Mouse (Mus musculus): ENCODE results near the gene Tnfrsf8. TPM values are rescaled to one million over a fixed set of nuclear protein-coding genes. Genes with fewer than 3 reads are reported as not detected.

Tnfrsf8 gene
- polyA plus RNA-seq, 1 experiment, result 1.5 TPM

DNA sequence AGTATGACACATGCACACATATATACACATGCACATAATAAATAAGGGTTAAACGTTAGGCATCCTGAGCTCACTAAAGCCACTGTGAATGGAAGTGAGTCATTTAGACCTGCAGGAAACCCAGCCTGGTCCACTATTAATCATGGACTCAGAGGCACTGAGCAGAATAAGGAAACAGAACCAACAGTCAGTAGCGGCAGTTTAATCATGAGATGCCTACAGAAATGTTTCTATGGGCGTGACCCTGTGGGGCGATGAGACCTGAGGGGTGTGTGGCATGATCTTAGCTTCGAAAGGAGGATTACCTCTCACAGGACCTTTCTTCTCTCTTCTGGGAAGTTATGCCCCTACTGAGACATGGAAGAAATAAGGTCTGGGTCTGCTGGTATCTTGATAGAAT, 7.2 kb upstream of the Tnfrsf8 start:
- Histone ChIP-seq H3K36me3 (ENCODE audit: control insufficient read depth, insufficient read depth, low read length) (no peaks in the 10 kb centered on the region), H3K27me3 (ENCODE audit: control insufficient read depth, insufficient read depth, low read length) (no peaks in the 10 kb centered on the region), H3K4me3 (ENCODE audit: control insufficient read depth, low read depth, low read length) (no peak overlapping the region), H3K4me1 (ENCODE audit: control insufficient read depth, insufficient read depth, low read length) (no peaks in the 10 kb centered on the region), H3K27ac (ENCODE audit: control insufficient read depth, insufficient read depth, low read depth, low read length) (no peak overlapping the region)
- no peak for TF ChIP-seq CTCF (IDR thresholded peaks at IDR 0.05; ENCODE audit: control insufficient read depth, insufficient read depth, insufficient replicate concordance, low read depth, low read length)
- TF ChIP-seq POLR2A (IDR thresholded peaks at IDR 0.05; ENCODE audit: control insufficient read depth, low read depth, low read length), result no peak

- Histone ChIP-seq H3K36me3 (ENCODE audit: control insufficient read depth, insufficient read depth, low read length) (no peaks in the 10 kb centered on the region), H3K27ac (ENCODE audit: control insufficient read depth, insufficient read depth, low read depth, low read length) (no peak overlapping the region), H3K4me3 (ENCODE audit: control insufficient read depth, low read depth, low read length) (no peak overlapping the region), H3K4me1 (ENCODE audit: control insufficient read depth, insufficient read depth, low read length) (no peaks in the 10 kb centered on the region), H3K27me3 (ENCODE audit: control insufficient read depth, insufficient read depth, low read length) (no peaks in the 10 kb centered on the region)
- no peak for TF ChIP-seq POLR2A (IDR thresholded peaks at IDR 0.05; ENCODE audit: control insufficient read depth, low read depth, low read length)
Measured at GRCm38 (mm10) chr4:145320624-145321023, 5.7 kb upstream of the Tnfrsf8 start.

DNA sequence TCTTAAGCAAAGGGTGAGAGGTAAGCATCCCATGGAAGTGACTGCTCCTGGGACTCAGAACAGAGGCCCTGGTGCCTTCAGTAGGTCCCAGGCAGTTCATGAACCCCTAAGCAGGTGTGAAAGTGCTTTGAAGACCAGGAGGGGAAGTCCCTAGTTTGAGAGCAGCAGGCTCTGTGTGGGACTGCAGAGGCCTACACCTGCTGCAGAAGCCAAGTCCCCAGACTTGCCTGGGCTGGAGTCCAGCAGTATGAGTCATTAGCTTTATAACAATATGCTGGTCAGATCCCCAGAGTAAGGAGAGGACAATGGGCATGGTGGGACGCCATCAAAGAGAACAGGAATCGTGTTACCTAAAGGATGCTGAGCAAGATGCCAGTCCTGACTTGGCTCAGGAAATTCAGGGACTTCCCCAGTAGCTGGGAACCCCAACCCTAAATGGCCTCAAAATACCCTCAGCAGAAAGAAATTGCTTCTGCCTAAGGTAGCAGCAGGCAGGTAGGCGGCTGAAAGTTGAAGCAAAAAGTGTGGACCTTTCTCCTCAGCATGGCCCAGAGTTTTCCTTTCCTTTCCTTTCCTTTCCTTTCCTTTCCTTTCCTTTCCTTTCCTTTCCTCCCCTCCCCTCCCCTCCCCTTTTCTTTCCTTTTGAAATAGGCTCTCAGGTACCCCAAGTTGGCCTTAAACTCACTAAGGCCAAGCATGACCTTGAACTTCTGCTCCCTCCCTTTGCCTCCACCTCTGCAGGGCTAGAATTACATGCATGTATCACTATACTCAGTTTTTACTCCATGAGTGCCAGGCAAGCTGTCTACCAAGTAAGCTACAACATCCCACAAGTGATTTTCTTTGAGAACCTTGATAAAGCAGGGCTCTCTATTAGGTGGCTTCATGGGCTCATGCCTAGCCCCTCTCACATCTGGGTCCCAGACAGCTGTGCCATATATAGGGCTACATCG, 4.6 kb upstream of the Tnfrsf8 start:
- Histone ChIP-seq H3K4me3 (ENCODE audit: control insufficient read depth, low read depth, low read length) (no peak overlapping the region), H3K36me3 (ENCODE audit: control insufficient read depth, insufficient read depth, low read length) (no peaks in the 10 kb centered on the region), H3K4me1 (ENCODE audit: control insufficient read depth, insufficient read depth, low read length) (no peaks in the 10 kb centered on the region), H3K27me3 (ENCODE audit: control insufficient read depth, insufficient read depth, low read length) (no peaks in the 10 kb centered on the region), H3K27ac (ENCODE audit: control insufficient read depth, insufficient read depth, low read depth, low read length) (no peak overlapping the region)
- TF ChIP-seq POLR2A (IDR thresholded peaks at IDR 0.05; ENCODE audit: control insufficient read depth, low read depth, low read length), result no peak
- no peak for TF ChIP-seq CTCF (IDR thresholded peaks at IDR 0.05; ENCODE audit: control insufficient read depth, insufficient read depth, insufficient replicate concordance, low read depth, low read length)

GRCm38 (mm10) chr4:145316708-145317107, 1.7 kb upstream of the Tnfrsf8 start:
- no peaks in the 10 kb centered on the region for H3K4me1 ChIP-seq (ENCODE audit: control insufficient read depth, insufficient read depth, low read length)
- TF ChIP-seq POLR2A (IDR thresholded peaks at IDR 0.05; ENCODE audit: control insufficient read depth, low read depth, low read length) (no peak), CTCF (IDR thresholded peaks at IDR 0.05; ENCODE audit: control insufficient read depth, insufficient read depth, insufficient replicate concordance, low read depth, low read length) (no peak)
- H3K27ac ChIP-seq (ENCODE audit: control insufficient read depth, insufficient read depth, low read depth, low read length), result no peak overlapping the region
- H3K27me3 ChIP-seq (ENCODE audit: control insufficient read depth, insufficient read depth, low read length), result no peaks in the 10 kb centered on the region
- no peaks in the 10 kb centered on the region for H3K36me3 ChIP-seq (ENCODE audit: control insufficient read depth, insufficient read depth, low read length)
- no peak overlapping the region for H3K4me3 ChIP-seq (ENCODE audit: control insufficient read depth, low read depth, low read length)

DNA sequence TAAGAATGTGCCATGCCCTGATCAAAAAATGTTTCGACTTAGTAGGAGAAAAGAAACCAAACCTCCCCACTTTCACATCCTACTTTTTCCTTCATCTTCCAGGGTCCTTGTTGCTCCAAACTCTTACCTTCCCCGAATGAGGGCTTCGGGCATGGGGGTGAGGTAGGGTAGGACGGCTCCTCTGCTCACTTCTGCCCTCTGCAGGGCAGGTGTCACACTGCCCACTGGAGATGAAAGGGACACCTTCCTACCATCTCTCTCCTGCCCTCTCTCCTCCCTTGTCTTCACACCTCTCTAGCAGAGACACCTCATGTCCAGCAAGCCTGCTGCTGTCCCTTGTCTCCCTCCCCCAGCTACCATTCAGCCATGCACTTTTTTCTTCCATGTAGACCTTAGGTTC, 998 bp downstream of the Tnfrsf8 start:
- Histone ChIP-seq H3K4me3 (ENCODE audit: control insufficient read depth, low read depth, low read length) (no peak overlapping the region), H3K36me3 (ENCODE audit: control insufficient read depth, insufficient read depth, low read length) (no peaks in the 10 kb centered on the region)

DNA sequence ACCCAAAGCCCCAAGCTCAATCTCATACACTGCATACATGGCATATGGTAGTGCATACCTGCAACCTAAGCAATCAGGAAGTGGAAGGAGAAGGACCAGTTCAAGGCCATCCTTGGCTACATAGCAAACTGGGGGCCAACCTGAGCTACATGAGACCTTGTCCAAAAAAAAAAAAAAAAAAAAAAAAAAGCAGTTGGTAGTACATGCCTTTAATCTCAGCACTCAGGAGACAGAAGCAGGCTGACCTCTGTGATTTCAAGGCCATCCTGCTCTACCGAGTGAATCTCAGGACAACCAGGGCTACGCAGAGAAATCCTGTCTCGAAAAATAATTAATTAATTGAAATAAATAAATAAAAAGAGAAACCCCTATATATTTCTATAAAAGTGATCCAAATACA, 1.7 kb downstream of the Tnfrsf8 start:
- Histone ChIP-seq H3K27me3 (ENCODE audit: control insufficient read depth, insufficient read depth, low read length) (no peaks in the 10 kb centered on the region), H3K36me3 (ENCODE audit: control insufficient read depth, insufficient read depth, low read length) (no peaks in the 10 kb centered on the region), H3K27ac (ENCODE audit: control insufficient read depth, insufficient read depth, low read depth, low read length) (no peak overlapping the region), H3K4me3 (ENCODE audit: control insufficient read depth, low read depth, low read length) (no peak overlapping the region), H3K4me1 (ENCODE audit: control insufficient read depth, insufficient read depth, low read length) (no peaks in the 10 kb centered on the region)
- TF ChIP-seq CTCF (IDR thresholded peaks at IDR 0.05; ENCODE audit: control insufficient read depth, insufficient read depth, insufficient replicate concordance, low read depth, low read length), result no peak
- TF ChIP-seq POLR2A (IDR thresholded peaks at IDR 0.05; ENCODE audit: control insufficient read depth, low read depth, low read length), result no peak

More for the DNA sequence above, 998 bp downstream of the Tnfrsf8 start:
- H3K4me1 ChIP-seq (ENCODE audit: control insufficient read depth, insufficient read depth, low read length), result no peaks in the 10 kb centered on the region
- H3K27me3 ChIP-seq (ENCODE audit: control insufficient read depth, insufficient read depth, low read length), result no peaks in the 10 kb centered on the region
- TF ChIP-seq CTCF (IDR thresholded peaks at IDR 0.05; ENCODE audit: control insufficient read depth, insufficient read depth, insufficient replicate concordance, low read depth, low read length) (peak; percentile 51; the same call in 1 of the 2 replicates), POLR2A (IDR thresholded peaks at IDR 0.05; ENCODE audit: control insufficient read depth, low read depth, low read length) (no peak)
- no peak overlapping the region for H3K27ac ChIP-seq (ENCODE audit: control insufficient read depth, insufficient read depth, low read depth, low read length)

GRCm38 (mm10) chr4:145312530-145312929, 2.4 kb downstream of the Tnfrsf8 start:
- H3K36me3 ChIP-seq (ENCODE audit: control insufficient read depth, insufficient read depth, low read length), result no peaks in the 10 kb centered on the region
- TF ChIP-seq POLR2A (IDR thresholded peaks at IDR 0.05; ENCODE audit: control insufficient read depth, low read depth, low read length) (no peak), CTCF (IDR thresholded peaks at IDR 0.05; ENCODE audit: control insufficient read depth, insufficient read depth, insufficient replicate concordance, low read depth, low read length) (no peak)
- no peaks in the 10 kb centered on the region for H3K27me3 ChIP-seq (ENCODE audit: control insufficient read depth, insufficient read depth, low read length)
- H3K27ac ChIP-seq (ENCODE audit: control insufficient read depth, insufficient read depth, low read depth, low read length), result no peak overlapping the region
- H3K4me3 ChIP-seq (ENCODE audit: control insufficient read depth, low read depth, low read length), result no peak overlapping the region
- no peaks in the 10 kb centered on the region for H3K4me1 ChIP-seq (ENCODE audit: control insufficient read depth, insufficient read depth, low read length)
